Mouse (Mus musculus): Measurements from ENCODE around the gene BC005561. TPM values are rescaled to one million over a fixed set of nuclear protein-coding genes. Genes with fewer than 3 reads are reported as not detected.

BC005561 gene
- 13.6 and 14.3 TPM in 2 replicates for polyA plus RNA-seq (2014; fragmentation: Nextera tagmentation; extraction: Ambion mirVana)

DNA sequence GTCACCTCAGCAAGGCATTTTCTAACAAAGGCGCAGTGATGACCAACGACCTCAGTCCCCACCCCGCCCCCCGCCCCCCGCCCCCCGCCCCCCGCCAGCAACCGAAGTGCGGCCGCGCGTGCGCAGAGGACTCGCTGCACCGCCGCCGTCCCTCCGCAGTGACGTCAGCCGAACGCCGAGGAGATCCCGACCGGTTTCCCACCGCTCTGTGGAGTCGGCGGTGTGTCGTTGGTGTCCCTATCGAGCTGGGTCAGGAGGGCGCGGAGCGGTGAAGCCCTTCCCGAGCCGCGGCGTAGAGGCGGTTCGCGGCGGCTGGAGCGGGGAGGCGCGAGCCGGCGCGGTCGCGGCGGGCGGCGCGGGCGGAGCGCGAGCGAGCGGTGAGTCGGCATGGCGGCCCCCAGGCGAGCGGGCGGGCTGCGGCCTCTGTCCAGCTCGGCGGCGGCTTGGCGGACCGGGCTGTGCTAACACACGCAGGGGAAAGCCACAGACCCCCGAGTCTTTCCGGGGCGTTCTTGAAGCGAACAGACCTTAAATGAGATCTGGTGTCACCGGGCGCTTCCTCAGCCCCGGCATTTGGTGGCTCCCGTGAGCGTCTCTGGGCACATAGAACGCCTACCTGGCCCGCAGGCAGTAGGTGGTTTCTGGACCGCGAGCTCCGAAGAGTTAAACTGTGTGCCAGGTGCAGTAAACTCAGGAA, at the start of gene BC005561:
TSS of gene BC005561 (plus strand) at position 158 of the 697 bp plus-strand sequence.
- Histone ChIP-seq H3K4me3 (replicated peaks; ENCODE audit: low read depth, low read length) (peak within 1 kb of the TSS; percentile 83), H3K27me3 (ENCODE audit: control insufficient read depth, insufficient read depth, low read length) (no peaks in the 10 kb centered on the region), H3K4me2 (ENCODE audit: low read length) (peak within 1 kb of the TSS; percentile 54), H3K27ac (replicated peaks; ENCODE audit: low read depth, low read length) (peak within 1 kb of the TSS; percentile 93), H3K36me3 (ENCODE audit: control insufficient read depth, insufficient read depth, low read length) (peaks cover 17% of the 10 kb centered on the region), H3K4me1 (ENCODE audit: control insufficient read depth, insufficient read depth, low read length) (peaks cover 9% of the 10 kb centered on the region), H3K9ac (replicated peaks; ENCODE audit: low read length) (peak within 1 kb of the TSS; percentile 89), H3K9me3 (ENCODE audit: control insufficient read depth, low read length) (peaks cover 7% of the 10 kb centered on the region)
- ATAC-seq (ENCODE audit: low FRiP score, low TSS enrichment) (peak; percentile 94), DNase-seq (peak; percentile 96)
- WGBS: under 1% methylated on average over 76 of the region's 83 CpGs

DNA sequence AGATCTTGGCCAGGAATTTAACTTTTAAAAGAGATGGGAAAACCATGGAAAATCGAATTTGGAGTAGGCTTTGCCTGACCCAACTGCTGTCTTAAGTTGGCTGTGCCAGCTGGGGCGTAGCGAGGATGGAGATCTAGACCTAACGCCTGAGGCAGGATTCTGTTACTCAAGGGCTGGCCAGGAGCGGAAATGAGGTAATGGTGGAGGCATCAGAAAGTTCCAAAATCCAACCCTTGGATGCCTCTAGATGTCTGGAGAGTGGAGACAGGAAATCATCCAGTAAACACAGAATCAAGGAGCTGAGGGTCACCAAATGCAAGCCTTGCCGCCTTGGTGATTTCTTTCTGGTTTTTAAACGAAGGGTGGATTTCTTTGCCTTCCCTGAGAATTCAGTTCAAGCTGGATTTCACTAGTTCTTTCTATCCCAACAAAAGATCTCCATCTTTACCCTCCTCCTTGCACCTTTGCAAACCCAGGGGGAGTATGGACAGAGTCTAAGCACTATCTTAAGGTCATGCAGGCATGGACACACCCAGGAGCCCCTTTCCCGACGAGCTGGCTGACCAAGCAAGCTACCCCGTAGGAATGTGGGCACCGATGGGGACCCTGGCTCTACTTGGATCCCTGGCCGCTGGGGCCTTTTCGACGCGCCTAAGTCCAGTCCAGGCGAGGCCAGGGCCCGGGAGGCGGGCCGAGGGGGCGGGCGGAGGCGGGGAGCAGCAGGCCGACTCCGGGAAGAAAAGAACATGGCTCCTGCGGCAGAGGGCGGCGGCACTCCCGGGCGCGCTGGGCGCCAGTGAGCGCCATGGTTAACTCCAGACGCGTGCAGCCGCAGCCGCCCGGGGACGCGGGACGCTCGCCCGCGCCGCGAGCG, 49.1 kb upstream of the BC005561 start, which contains the start of gene Pkd2:
TSS of gene Pkd2 (plus strand) at position 619 of the 874 bp plus-strand sequence.
- peak within 1 kb of the TSS; percentile 80 for H3K4me3 ChIP-seq (replicated peaks; ENCODE audit: low read depth, low read length)
- H3K4me1 ChIP-seq (ENCODE audit: control insufficient read depth, insufficient read depth, low read length): peaks cover 16% of the 10 kb centered on the region; the same call in 1 of the 2 replicates
- H3K9ac ChIP-seq (replicated peaks; ENCODE audit: low read length): peak within 1 kb of the TSS; percentile 97
- WGBS: 14% methylated on average over 36 of the region's 46 CpGs
- DNase-seq: peak; percentile 82
- peak within 1 kb of the TSS; percentile 72 for H3K4me2 ChIP-seq (ENCODE audit: low read length)
- peak; percentile 89 for ATAC-seq (ENCODE audit: low FRiP score, low TSS enrichment)
- H3K9me3 ChIP-seq (ENCODE audit: control insufficient read depth, low read length): no peaks in the 10 kb centered on the region
- no peaks in the 10 kb centered on the region for H3K36me3 ChIP-seq (ENCODE audit: control insufficient read depth, insufficient read depth, low read length)
- no peaks in the 10 kb centered on the region for H3K27me3 ChIP-seq (ENCODE audit: control insufficient read depth, insufficient read depth, low read length)
- peak within 1 kb of the TSS; percentile 96 for H3K27ac ChIP-seq (replicated peaks; ENCODE audit: low read depth, low read length)

DNA sequence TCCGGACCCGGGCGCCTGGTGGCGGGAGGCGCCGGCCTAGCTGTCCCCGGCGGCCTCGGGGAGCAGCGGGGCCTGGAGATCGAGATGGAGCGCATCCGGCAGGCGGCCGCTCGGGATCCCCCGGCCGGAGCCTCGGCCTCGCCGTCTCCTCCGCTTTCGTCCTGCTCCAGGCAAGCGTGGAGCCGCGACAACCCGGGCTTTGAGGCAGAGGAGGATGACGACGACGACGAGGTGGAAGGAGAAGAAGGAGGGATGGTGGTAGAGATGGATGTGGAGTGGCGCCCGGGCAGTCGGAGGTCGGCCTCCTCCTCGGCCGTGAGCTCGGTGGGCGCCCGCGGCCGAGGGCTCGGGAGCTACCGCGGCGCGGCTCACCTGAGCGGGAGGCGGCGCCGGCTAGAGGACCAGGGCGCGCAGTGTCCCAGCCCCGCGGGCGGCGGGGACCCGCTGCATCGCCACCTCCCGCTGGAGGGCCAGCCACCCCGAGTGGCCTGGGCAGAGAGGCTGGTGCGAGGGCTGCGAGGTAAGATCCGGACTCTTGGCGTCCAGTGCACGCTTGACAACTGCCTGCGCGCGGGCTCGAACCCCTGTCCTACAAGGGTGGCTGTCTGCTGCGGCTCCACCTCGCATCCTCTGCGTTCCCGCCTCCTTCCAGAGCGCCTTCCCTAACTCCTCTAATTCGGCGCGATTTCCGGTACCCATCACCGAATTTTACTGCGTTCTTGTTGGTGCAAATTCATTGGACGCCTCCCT, 48.3 kb upstream of the BC005561 start:
- Histone ChIP-seq H3K4me2 (ENCODE audit: low read length) (peak overlapping the region; percentile 72), H3K27ac (replicated peaks; ENCODE audit: low read depth, low read length) (peak overlapping the region; percentile 96), H3K9me3 (ENCODE audit: control insufficient read depth, low read length) (no peaks in the 10 kb centered on the region), H3K27me3 (ENCODE audit: control insufficient read depth, insufficient read depth, low read length) (no peaks in the 10 kb centered on the region), H3K9ac (replicated peaks; ENCODE audit: low read length) (peak overlapping the region; percentile 97), H3K36me3 (ENCODE audit: control insufficient read depth, insufficient read depth, low read length) (no peaks in the 10 kb centered on the region), H3K4me1 (ENCODE audit: control insufficient read depth, insufficient read depth, low read length) (peaks cover 16% of the 10 kb centered on the region; the same call in 1 of the 2 replicates), H3K4me3 (replicated peaks; ENCODE audit: low read depth, low read length) (peak overlapping the region; percentile 80)
- ATAC-seq (ENCODE audit: low FRiP score, low TSS enrichment) (peak; percentile 76), DNase-seq (peak; percentile 74)
- under 1% methylated on average over 67 of the region's 82 CpGs for WGBS

DNA sequence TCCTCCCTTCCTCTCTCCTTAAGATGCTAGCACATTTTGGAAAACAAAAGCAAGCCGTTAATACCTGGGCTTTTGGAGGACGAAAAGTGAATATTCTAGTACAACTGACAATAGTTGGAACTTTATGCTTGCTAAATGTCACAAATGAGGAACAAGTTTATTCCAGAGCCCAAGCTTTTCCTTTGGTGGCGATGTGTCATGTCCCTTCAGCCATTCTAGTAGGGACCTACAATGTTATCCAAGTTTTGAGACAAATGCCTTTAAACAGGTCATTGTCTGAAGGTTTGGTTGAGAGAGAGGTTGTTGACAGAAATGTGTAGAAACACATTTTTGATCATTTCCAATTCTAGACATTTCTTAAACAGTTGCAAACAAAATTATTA, 47.7 kb upstream of the BC005561 start:
- peak overlapping the region; percentile 80 for H3K4me3 ChIP-seq (replicated peaks; ENCODE audit: low read depth, low read length)
- H3K27ac ChIP-seq (replicated peaks; ENCODE audit: low read depth, low read length): peak overlapping the region; percentile 96
- peak overlapping the region; percentile 72 for H3K4me2 ChIP-seq (ENCODE audit: low read length)
- ATAC-seq (ENCODE audit: low FRiP score, low TSS enrichment) (no peak), DNase-seq (no peak)
- 30% methylated on average over 3 of the region's 3 CpGs for WGBS
- peak overlapping the region; percentile 97 for H3K9ac ChIP-seq (replicated peaks; ENCODE audit: low read length)
- peaks cover 5% of the 10 kb centered on the region; the same call in 1 of the 2 replicates for H3K36me3 ChIP-seq (ENCODE audit: control insufficient read depth, insufficient read depth, low read length)
- no peaks in the 10 kb centered on the region for H3K9me3 ChIP-seq (ENCODE audit: control insufficient read depth, low read length)
- peaks cover 16% of the 10 kb centered on the region; the same call in 1 of the 2 replicates for H3K4me1 ChIP-seq (ENCODE audit: control insufficient read depth, insufficient read depth, low read length)
- H3K27me3 ChIP-seq (ENCODE audit: control insufficient read depth, insufficient read depth, low read length): no peaks in the 10 kb centered on the region

DNA sequence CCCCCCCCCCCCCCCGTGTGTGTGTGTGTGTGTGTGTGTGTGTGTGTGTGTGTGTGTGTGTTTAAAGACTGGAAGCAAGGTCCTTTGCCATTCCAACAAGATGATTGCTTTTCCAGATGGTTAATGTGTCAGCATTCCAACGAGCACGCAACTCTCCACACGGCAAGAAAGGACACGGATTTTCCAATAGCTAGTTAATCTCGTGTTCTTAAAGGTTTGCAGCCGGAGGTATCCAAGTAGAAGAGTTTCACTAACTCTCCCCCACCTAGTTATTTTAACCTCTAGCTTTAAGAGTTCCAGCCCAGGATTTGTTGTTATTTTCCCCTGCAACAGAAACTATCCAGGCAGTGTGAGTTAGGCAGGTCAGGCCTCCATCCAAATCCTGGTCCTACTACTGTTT, 47.3 kb upstream of the BC005561 start:
- peaks cover 16% of the 10 kb centered on the region; the same call in 1 of the 2 replicates for H3K4me1 ChIP-seq (ENCODE audit: control insufficient read depth, insufficient read depth, low read length)
- H3K36me3 ChIP-seq (ENCODE audit: control insufficient read depth, insufficient read depth, low read length): peaks cover 5% of the 10 kb centered on the region; the same call in 1 of the 2 replicates
- peak; percentile 26 for DNase-seq
- H3K27me3 ChIP-seq (ENCODE audit: control insufficient read depth, insufficient read depth, low read length): no peaks in the 10 kb centered on the region
- peak overlapping the region; percentile 72 for H3K4me2 ChIP-seq (ENCODE audit: low read length)
- 0 out of 2 replicates have a peak overlapping the region, but pooled peaks have one; percentile 3 for H3K9ac ChIP-seq (replicated peaks; ENCODE audit: low read length)
- no peak for ATAC-seq (ENCODE audit: low FRiP score, low TSS enrichment)
- WGBS: 57% methylated on average over 6 of the region's 7 CpGs
- no peak overlapping the region for H3K27ac ChIP-seq (replicated peaks; ENCODE audit: low read depth, low read length)
- peak overlapping the region; percentile 80 for H3K4me3 ChIP-seq (replicated peaks; ENCODE audit: low read depth, low read length)
- no peaks in the 10 kb centered on the region for H3K9me3 ChIP-seq (ENCODE audit: control insufficient read depth, low read length)

DNA sequence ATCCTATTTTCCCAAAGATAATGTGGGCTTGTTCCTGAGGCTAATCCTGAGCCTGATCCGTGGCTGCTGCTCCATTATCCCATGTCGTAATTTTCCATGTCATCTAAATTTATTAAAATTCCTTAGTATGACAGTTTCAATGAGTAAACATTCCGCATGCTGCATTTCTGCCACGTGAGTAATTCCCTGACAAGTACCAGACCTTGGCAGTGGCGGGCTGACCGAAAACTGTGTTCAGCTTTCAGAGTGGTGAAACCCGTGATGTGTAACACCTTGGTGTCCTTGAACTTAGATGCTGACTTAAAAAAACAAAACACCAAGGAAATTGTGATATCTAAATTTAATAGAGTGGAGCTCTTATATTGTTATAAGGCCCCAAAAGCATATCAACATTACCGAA, 42.9 kb upstream of the BC005561 start:
- H3K4me3 ChIP-seq (replicated peaks; ENCODE audit: low read depth, low read length): no peak overlapping the region
- 0 out of 2 replicates have a peak, but pooled peaks cover 6% of the 10 kb centered on the region for H3K4me1 ChIP-seq (ENCODE audit: control insufficient read depth, insufficient read depth, low read length)
- H3K9ac ChIP-seq (replicated peaks; ENCODE audit: low read length): no peak overlapping the region
- H3K9me3 ChIP-seq (ENCODE audit: control insufficient read depth, low read length): no peaks in the 10 kb centered on the region
- whole genome bisulfite sequencing: 85% methylated on average over 8 of the region's 8 CpGs
- ATAC-seq (ENCODE audit: low FRiP score, low TSS enrichment): no peak
- no peak overlapping the region for H3K27ac ChIP-seq (replicated peaks; ENCODE audit: low read depth, low read length)
- DNase-seq: no peak
- H3K36me3 ChIP-seq (ENCODE audit: control insufficient read depth, insufficient read depth, low read length): peaks cover 27% of the 10 kb centered on the region
- no peaks in the 10 kb centered on the region for H3K27me3 ChIP-seq (ENCODE audit: control insufficient read depth, insufficient read depth, low read length)
- H3K4me2 ChIP-seq (ENCODE audit: low read length): no peak overlapping the region

DNA sequence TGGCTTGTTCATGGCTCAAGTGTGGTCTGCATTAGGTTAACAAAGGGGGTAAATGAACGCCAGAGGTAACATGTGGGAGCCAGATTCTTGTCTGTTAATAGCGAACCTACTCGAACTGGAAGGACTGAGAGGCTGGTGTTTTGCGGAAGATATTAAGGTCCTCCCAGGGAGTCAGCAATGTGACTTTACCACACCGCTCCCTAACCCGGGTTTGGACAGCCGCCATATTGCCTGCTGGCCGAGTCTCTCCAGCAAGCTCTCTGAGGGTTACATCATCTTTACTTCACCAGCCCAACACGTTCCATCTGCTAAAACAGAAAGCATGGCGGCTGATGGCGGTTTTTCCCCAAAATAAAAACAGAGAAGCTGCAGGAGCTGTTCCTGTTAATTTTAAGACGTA, 42.4 kb upstream of the BC005561 start:
- Histone ChIP-seq H3K9ac (replicated peaks; ENCODE audit: low read length) (no peak overlapping the region), H3K27me3 (ENCODE audit: control insufficient read depth, insufficient read depth, low read length) (no peaks in the 10 kb centered on the region)

DNA sequence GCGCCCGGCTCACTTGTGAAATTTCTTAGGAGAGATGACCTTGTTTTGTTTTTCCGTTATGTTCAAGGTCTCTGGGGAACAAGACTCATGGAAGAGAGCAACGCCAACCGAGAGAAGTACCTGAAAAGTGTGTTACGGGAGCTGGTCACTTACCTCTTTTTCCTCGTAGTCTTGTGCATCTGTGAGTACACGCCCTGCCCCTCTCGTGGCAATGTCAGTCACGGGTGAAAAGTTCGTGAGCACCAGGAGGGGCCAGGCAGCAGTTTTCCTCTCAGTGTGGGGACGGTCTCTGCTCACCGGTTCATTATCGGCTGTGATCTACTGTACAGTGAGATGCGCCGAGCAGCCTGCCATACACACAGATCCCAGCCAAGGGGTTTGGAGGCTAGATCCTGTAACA, 41.3 kb upstream of the BC005561 start:
- Histone ChIP-seq H3K9me3 (ENCODE audit: control insufficient read depth, low read length) (no peaks in the 10 kb centered on the region), H3K36me3 (ENCODE audit: control insufficient read depth, insufficient read depth, low read length) (peaks cover 37% of the 10 kb centered on the region), H3K4me1 (ENCODE audit: control insufficient read depth, insufficient read depth, low read length) (no peaks in the 10 kb centered on the region), H3K9ac (replicated peaks; ENCODE audit: low read length) (no peak overlapping the region), H3K27ac (replicated peaks; ENCODE audit: low read depth, low read length) (no peak overlapping the region), H3K27me3 (ENCODE audit: control insufficient read depth, insufficient read depth, low read length) (no peaks in the 10 kb centered on the region), H3K4me2 (ENCODE audit: low read length) (no peak overlapping the region), H3K4me3 (replicated peaks; ENCODE audit: low read depth, low read length) (no peak overlapping the region)
- no peak for DNase-seq
- 94% methylated on average over 16 of the region's 16 CpGs for WGBS
- no peak for ATAC-seq (ENCODE audit: low FRiP score, low TSS enrichment)

More for the DNA sequence above, 42.4 kb upstream of the BC005561 start:
- H3K27ac ChIP-seq (replicated peaks; ENCODE audit: low read depth, low read length): no peak overlapping the region
- H3K9me3 ChIP-seq (ENCODE audit: control insufficient read depth, low read length): no peaks in the 10 kb centered on the region
- peaks cover 30% of the 10 kb centered on the region for H3K36me3 ChIP-seq (ENCODE audit: control insufficient read depth, insufficient read depth, low read length)
- ATAC-seq (ENCODE audit: low FRiP score, low TSS enrichment) (no peak), DNase-seq (no peak)
- H3K4me1 ChIP-seq (ENCODE audit: control insufficient read depth, insufficient read depth, low read length): 0 out of 2 replicates have a peak, but pooled peaks cover 6% of the 10 kb centered on the region
- whole genome bisulfite sequencing: 92% methylated on average over 12 of the region's 12 CpGs
- no peak overlapping the region for H3K4me2 ChIP-seq (ENCODE audit: low read length)
- no peak overlapping the region for H3K4me3 ChIP-seq (replicated peaks; ENCODE audit: low read depth, low read length)
